Mouse (Mus musculus) urinary bladder, postnatal 25 days (tissue): ENCODE data around the gene Atg101.

Experiments
- DNase-seq: peaks from one replicate; pipeline ENCODE4 v3.0.0; 2022; ENCODE audit warnings: low spot score

Atg101 gene

GRCm38 (mm10) chr15:101253886-101254795 lies 29.9 kb upstream of the Atg101 start, which contains the start of gene Nr4a1:
Nr4a1 (plus strand) TSS chr15:101254269.
- peak; percentile 65 for DNase-seq

- DNase-seq, result no peak
Measured at GRCm38 (mm10) chr15:101255842-101256462, 28.1 kb upstream of the Atg101 start.

GRCm38 (mm10) chr15:101256463-101257206 lies 27.4 kb upstream of the Atg101 start:
- no peak for DNase-seq

GRCm38 (mm10) chr15:101258420-101258819 lies 25.7 kb upstream of the Atg101 start:
- no peak for DNase-seq

GRCm38 (mm10) chr15:101259922-101260321 lies 24.1 kb upstream of the Atg101 start:
- no peak for DNase-seq

- no peak for DNase-seq
Measured at GRCm38 (mm10) chr15:101260387-101260786, 23.7 kb upstream of the Atg101 start.

- no peak for DNase-seq
Measured at GRCm38 (mm10) chr15:101260874-101261622, 23.0 kb upstream of the Atg101 start.

GRCm38 (mm10) chr15:101262502-101262901 lies 21.6 kb upstream of the Atg101 start:
- DNase-seq, result no peak

- DNase-seq, result peak; percentile 94
Measured at GRCm38 (mm10) chr15:101266132-101266963, 17.7 kb upstream of the Atg101 start.

- peak; percentile 34 for DNase-seq
Measured at GRCm38 (mm10) chr15:101267053-101268032, 16.7 kb upstream of the Atg101 start.

GRCm38 (mm10) chr15:101270101-101270820 lies 13.8 kb upstream of the Atg101 start:
- DNase-seq, result no peak

GRCm38 (mm10) chr15:101271107-101271506 lies 13.0 kb upstream of the Atg101 start:
- no peak for DNase-seq

GRCm38 (mm10) chr15:101271513-101271912 lies 12.6 kb upstream of the Atg101 start:
- no peak for DNase-seq

- DNase-seq, result no peak
Measured at GRCm38 (mm10) chr15:101274380-101274779, 9.7 kb upstream of the Atg101 start.

- no peak for DNase-seq
Measured at GRCm38 (mm10) chr15:101277351-101277899, 6.6 kb upstream of the Atg101 start.

GRCm38 (mm10) chr15:101278589-101278988 lies 5.5 kb upstream of the Atg101 start:
- no peak for DNase-seq

- DNase-seq, result no peak
Measured at GRCm38 (mm10) chr15:101279430-101279999, 4.6 kb upstream of the Atg101 start.

GRCm38 (mm10) chr15:101282471-101282870 lies 1.6 kb upstream of the Atg101 start:
- no peak for DNase-seq
